Mouse (Mus musculus): ENCODE data around the gene Bri3.
A peak's percentile ranks its signal among the peaks of the same experiment; 100 is the strongest.
"Not testable (repeated sequence)": the region's sequence is repeated elsewhere in the genome, so short reads cannot be mapped to it uniquely, and the experiment has no call there.

Gene Bri3

DNA sequence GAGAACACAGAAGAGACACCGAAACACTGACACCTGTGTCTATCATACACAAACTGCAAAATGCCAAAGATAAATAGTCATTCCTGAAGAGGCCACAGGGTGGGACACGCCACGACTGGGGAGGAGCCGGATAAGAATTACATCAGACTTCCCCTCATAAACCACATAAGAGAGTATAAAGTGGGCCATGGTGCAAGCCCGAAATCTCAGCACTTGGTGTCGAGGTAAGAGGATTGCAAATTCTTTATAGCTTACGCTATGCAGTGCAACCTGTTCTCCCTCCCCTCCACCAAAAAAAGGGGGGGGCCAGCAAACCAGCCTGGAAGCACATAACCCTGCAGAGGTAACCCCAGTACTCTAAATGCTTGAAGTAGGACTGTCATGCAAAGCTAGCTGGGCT lies 50.7 kb downstream of the Bri3 start:
- DNase-seq (ENCODE audit: low read depth, low spot score) = no peak

DNA sequence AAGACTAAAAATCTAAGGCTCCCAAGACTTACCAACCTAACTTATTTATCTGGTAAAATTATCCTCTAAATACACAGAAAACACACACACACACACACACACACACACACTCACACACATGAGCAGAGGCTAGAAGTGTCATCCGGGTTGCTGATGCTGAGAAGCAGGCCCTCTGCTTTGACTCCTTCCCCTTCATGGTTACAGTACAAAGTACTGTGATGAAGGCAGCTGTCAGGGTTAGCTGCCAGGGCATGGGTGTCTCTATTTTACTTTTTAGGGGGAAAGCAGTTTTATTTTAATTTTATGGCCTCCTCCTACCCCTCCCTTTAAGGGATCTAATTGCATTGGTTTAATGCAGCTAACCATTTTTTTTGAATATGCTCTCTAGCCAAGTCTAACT lies 51.1 kb downstream of the Bri3 start:
- DNase-seq (ENCODE audit: low read depth, low spot score) = no peak

GRCm38 (mm10) chr5:144296090-144296604 lies 51.9 kb downstream of the Bri3 start:
- no peak for DNase-seq (ENCODE audit: low read depth, low spot score)

DNA sequence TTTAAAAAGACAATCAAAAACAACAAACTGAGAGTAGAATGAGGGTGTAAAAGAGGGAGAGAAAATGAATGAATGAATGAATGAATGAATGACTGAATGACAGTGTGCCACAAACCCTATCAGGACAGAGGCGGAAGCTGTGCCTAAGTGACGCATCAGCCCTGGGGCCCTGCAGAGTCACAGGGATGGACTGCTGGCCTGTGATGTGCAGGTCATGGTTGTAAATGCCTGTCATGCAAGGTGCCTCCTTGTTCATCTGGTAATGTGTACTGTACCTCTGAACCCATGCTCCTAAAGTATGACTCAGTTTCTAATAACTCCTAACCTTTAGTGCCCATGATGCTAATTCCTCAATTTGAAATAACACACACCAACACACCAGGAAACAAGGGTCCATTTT lies 58.8 kb downstream of the Bri3 start:
- DNase-seq (ENCODE audit: low read depth, low spot score) = no peak

- no peak for DNase-seq (ENCODE audit: low read depth, low spot score)
These were observed 64.7 kb downstream of the Bri3 start for GRCm38 (mm10) chr5:144308929-144309328.

DNA sequence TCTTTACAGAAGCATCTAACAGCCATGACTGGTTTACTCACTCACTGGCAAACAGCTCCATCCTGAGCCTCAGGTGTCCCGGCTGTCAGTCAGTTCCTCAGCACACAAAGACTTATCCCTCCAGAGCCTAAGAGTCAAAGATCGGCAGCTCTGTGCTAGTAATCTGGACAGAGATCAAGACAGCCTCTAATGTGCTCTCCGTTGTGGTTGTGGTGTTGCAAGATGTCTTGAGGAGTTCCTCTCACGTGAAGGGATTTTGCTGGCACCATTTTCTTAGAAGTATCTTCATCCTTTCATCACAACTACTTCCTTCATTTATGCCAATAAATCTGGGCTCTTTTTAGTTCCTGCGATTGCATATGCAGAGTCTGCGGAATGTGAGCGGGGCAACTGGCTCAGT lies 67.9 kb downstream of the Bri3 start:
- no peak for DNase-seq (ENCODE audit: low read depth, low spot score)

DNA sequence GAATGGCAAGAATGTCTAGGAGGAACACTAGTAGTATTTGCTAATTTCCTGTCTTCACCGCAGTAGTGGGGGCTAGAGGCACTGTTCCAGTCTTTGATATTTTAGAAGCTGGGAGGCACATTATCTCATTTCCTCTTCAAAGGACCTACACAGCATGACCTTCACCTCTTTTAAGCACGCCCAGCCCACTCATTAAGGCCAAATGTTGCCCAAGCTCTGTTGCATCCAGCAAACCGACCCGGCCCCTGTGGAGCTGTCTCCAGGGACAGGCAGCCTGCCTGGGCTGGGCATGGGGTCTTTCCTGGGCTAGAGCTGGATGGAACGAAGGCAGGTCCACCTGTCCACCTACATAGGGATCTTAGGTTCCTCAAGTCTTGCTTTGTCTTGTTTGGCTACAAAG lies 69.1 kb downstream of the Bri3 start:
- peak; percentile 73 for DNase-seq (ENCODE audit: low read depth, low spot score)

GRCm38 (mm10) chr5:144314731-144315494 lies 70.7 kb downstream of the Bri3 start:
- no peak for DNase-seq (ENCODE audit: low read depth, low spot score)

- no peak for DNase-seq (ENCODE audit: low read depth, low spot score)
These were observed 72.2 kb downstream of the Bri3 start for GRCm38 (mm10) chr5:144316442-144316841.

- DNase-seq (ENCODE audit: low read depth, low spot score) = no peak
These were observed 73.2 kb downstream of the Bri3 start for GRCm38 (mm10) chr5:144317426-144317825.

DNA sequence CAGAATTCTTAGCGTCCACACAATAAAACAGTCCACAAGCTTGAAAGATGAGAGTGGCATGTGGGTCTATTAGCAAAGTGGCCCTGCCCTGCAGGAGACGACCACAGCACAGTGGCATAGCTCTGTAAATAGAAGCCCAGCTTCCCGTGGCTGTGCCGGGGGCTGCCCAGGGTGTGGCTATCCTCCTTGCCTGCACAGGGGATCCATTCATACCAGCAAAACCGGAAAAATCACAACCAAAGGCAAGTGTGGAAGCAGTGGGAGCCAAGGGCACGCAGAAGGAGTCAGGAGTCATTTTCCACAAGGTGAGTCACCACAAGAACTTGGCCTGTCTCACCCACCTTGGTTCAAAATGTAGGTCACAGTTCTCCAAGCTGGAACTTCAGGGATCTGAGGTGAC lies 74.0 kb downstream of the Bri3 start:
- DNase-seq (ENCODE audit: low read depth, low spot score) = no peak

DNA sequence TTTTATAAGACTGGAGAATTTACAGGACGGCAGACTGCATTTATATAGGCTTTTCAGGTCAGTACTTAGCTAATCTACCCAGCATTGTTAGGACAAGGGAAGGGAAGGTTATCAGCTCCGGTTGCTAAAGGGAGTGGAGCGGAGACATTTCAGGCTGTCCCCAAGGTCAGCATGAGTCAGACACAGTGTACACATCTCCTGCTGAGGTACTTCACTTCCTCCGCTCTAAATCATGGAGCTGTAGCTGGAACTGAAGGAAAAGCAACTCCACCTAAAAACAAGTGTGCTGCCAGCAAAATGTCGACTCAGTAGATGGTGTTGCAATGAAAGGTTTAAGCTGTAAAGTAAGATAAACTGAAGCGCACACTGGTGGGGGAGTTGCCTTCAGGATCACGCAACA lies 77.4 kb downstream of the Bri3 start:
- peak; percentile 65 for DNase-seq (ENCODE audit: low read depth, low spot score)

DNA sequence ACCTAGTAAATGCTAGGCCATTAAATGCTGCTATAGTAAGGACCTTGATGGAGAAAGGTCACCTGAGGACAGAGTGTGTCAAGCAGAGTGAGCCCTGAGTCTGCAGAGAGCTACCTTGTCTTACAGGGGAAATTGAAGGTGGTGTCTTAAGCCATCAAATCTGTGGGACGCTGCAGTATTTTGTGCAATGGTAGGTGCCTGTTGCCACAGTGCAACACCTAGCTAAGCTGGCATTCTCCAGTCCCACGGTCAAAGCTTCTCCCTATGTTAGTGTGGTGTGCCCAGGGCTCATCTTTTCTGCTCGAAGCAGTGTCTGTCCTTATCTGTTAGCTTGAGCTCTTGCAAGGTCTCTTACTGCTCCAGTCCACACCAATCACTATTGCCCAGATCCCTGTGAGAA lies 78.5 kb downstream of the Bri3 start:
- DNase-seq (ENCODE audit: low read depth, low spot score) = no peak

DNA sequence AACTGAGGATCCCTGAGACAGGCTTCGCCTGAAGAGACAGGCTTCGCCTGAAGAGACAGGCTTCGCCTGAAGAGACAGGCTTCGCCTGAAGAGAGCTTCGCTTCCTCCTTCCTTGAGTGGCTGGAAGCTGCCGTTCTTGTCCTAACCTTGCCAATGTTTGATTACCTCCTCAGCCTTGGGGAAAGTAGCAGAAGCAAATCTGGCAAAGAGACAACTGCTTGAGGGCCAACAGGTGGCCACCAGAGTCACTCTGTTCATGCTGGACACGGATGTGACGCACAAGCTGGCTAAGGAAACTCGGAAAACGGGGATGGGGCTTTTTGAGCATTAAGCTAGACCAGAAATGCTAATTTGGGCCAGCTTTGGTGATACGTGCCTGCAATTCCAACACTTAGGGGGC lies 89.8 kb downstream of the Bri3 start:
- DNase-seq (ENCODE audit: low read depth, low spot score) = no peak

GRCm38 (mm10) chr5:144335357-144335756 lies 91.1 kb downstream of the Bri3 start:
- DNase-seq (ENCODE audit: low read depth, low spot score) = not testable (repeated sequence)

DNA sequence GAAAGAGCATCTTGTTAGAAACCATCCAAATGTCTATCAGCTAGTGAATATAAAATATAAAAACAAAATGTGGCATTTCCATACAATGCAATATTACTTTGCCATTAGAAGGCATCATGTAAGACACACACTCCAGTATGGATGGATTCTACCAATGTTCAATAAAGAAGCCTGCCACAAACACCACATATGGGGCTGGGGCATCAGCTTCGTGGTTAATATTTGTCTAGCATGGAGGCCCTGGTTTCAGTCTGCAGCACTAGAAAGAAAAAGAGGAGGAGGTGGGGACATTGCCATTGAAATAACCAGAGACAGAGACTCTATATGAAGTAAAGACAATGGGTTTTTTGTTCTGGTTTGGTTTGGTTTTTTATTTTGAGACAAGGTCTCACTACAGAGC lies 94.5 kb downstream of the Bri3 start:
- no peak for DNase-seq (ENCODE audit: low read depth, low spot score)

DNA sequence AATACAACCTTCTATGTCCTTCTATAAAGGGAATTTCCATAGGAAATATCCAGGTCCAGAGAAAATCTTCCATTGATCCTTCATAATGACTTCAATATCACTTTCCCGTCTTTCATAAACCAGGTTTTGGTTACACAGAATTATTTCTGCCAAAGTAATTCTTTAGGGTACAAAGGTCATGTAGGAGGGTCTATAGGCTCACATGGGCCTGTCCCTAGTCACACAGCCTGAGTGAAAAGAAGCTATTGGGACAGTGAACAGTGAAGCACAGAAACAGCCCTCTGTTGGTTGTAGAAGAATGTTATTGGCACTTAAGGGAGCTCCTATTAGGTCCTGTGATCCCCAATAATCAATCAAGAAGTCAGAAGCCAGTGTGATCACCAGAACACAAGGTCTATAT lies 96.8 kb downstream of the Bri3 start:
- no peak for DNase-seq (ENCODE audit: low read depth, low spot score)

- DNase-seq (ENCODE audit: low read depth, low spot score) = no peak
These were observed 100.4 kb downstream of the Bri3 start for GRCm38 (mm10) chr5:144344592-144344991.

DNA sequence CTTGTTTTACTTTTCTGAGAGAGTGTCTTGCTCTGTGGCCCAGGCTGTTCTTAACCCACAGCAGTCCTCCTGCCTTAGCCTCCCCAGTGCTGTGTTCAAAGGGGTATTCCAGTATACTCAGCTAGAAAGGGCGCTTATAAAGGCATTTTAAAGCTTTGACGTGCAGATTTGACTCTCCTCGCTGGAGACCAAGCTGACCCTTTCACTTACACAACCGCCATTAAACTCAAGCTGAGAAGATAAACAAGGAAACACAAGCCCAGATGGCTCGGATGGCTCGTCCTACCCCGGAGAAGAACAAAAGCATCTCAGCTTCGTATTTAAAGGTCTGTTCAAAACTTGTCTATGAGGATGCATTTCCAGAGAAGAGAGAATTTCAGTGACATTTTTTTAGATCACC lies 106.9 kb downstream of the Bri3 start:
- peak; percentile 39 for DNase-seq (ENCODE audit: low read depth, low spot score)

GRCm38 (mm10) chr5:144352250-144353047 lies 108.2 kb downstream of the Bri3 start:
- no peak for DNase-seq (ENCODE audit: low read depth, low spot score)

- DNase-seq (ENCODE audit: low read depth, low spot score) = no peak
These were observed 112.7 kb downstream of the Bri3 start for GRCm38 (mm10) chr5:144356776-144357455.

DNA sequence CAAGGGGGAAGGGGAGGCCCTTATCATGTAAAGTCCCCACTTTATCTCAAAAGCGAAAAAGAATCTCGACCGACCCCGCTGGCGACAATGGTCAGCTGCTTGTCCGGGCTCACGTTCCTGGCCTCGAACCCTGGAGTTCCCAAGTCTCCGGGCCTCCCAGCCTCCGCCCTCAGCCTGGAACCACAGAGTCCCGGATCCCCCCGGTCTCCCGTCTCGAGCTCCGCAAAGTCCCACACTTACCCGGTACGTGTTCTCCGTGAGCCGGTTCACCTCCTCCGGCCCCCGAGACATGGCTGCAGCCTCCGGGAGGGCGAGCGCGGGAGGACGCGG lies 113.3 kb downstream of the Bri3 start:
- DNase-seq (ENCODE audit: low read depth, low spot score) = no peak
